In the genomic region with DNA sequence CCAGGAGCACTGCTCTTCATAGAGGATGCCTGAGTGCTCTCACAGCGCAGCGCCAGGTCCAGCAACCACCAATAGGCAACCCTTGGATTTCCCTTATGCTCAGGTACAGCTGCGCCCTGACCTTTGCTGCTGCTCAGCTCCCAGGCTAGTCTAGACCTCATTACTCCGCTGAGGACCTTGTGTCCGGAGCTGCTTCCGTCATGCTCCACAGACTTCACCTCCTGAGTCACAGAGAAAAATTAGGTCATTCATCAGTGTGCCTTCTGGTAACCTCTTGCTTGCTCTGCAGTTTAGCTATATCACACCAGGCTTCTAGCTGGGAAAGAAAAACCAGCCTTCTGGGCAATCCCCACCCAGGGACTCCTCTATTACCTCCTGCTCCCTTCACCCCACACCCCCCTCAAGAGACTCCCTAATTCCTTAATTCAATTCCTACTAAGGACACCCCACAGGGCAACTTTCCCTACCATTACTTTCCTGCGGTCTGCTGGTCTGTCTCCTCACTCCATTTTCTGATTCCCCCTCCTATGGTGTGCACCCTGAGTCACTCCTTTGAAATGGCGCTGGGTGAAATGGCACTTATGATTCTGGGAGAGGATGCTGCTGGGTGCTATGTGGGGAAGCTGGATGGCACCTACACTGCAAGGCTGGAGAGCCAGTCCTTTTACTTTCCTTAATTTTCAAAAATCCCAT, we compare ENCODE assay signal across 12 mouse cellular contexts.
DNase-seq lines count a peak whose midpoint lies in the region; ATAC-seq and TF ChIP-seq lines count a peak whose summit lies in the region.
"Had no signal": no experiment of that assay in that cellular context is flagged by ENCODE, and none has a peak within 500 bp of the region (broad histone marks: within the 10 kb centered on the region; RNA-seq: fewer than 3 reads in every experiment).

No protein-coding gene starts in this region.

- no peak for DNase-seq in hindbrain, embryonic 14.5 days (ENCODE audit: low spot score)
- peak; percentile 82 for DNase-seq in brain, adult 2 months (ENCODE audit: low read depth, low spot score)
- peak; percentile 71 for DNase-seq in kidney, adult 2 months
- DNase-seq in neural tube, embryonic 11.5 days (ENCODE audit: low spot score), result peak; percentile 34
- DNase-seq in layer of hippocampus, postnatal 14 days (ENCODE audit: low spot score in 2 of 2), result no peak
- no peak for DNase-seq in urinary bladder, adult 2 months (ENCODE audit: low spot score)
- no peak for DNase-seq in spleen, postnatal 36 days (ENCODE audit: low spot score in 2 of 2)
- DNase-seq: right cerebral cortex, adult 18-20 months had no signal

- peaks cover 12% of the 10 kb centered on the region for H3K4me1 ChIP-seq in hindbrain, embryonic 12.5 days
- H3K4me1 ChIP-seq in hindbrain, embryonic 14.5 days (replicated peaks; ENCODE audit: control insufficient read depth, insufficient read depth, low read length), result no peaks in the 10 kb centered on the region
- no peaks in the 10 kb centered on the region for H3K4me1 ChIP-seq in kidney, adult 2 months (ENCODE audit: control insufficient read depth, insufficient read depth, low read length)
- peaks cover 10% of the 10 kb centered on the region; the same call in 1 of the 2 replicates for H3K4me1 ChIP-seq in neural tube, embryonic 11.5 days (ENCODE audit: control insufficient read depth, insufficient read depth, low read length)

- TF ChIP-seq POLR2A in kidney, adult 2 months (IDR thresholded peaks at IDR 0.05; ENCODE audit: low read depth, low read length), result no peak

- no peak overlapping the region for H3K4me3 ChIP-seq in hindbrain, embryonic 12.5 days
- no peak overlapping the region for H3K4me3 ChIP-seq in hindbrain, embryonic 14.5 days (replicated peaks; ENCODE audit: low read length)
- H3K4me3 ChIP-seq in kidney, adult 2 months (ENCODE audit: insufficient read depth, low read depth, low read length), result no peak overlapping the region
- H3K4me3 ChIP-seq in neural tube, embryonic 11.5 days (ENCODE audit: low read depth, low read length), result no peak overlapping the region
- H3K4me3 ChIP-seq: heart, embryonic 12.5 days had no signal

- TF ChIP-seq CTCF in kidney, adult 2 months (conservative IDR thresholded peaks at IDR 0.05; ENCODE audit: insufficient read depth, insufficient read length, low read depth, low read length), result no peak

- no peak overlapping the region for H3K27ac ChIP-seq in hindbrain, embryonic 12.5 days
- H3K27ac ChIP-seq in hindbrain, embryonic 14.5 days, result no peak overlapping the region
- H3K27ac ChIP-seq in kidney, adult 2 months (ENCODE audit: insufficient read depth, low read depth, low read length), result no peak overlapping the region
- no peak overlapping the region for H3K27ac ChIP-seq in neural tube, embryonic 11.5 days (ENCODE audit: low read depth, low read length)
- H3K27ac ChIP-seq: liver, embryonic 14.5 days had no signal

- H3K27me3 ChIP-seq in hindbrain, embryonic 12.5 days, result no peaks in the 10 kb centered on the region
- no peaks in the 10 kb centered on the region for H3K27me3 ChIP-seq in hindbrain, embryonic 14.5 days (ENCODE audit: control insufficient read depth, insufficient read depth, low read length)
- no peaks in the 10 kb centered on the region for H3K27me3 ChIP-seq in kidney, adult 2 months (replicated peaks; ENCODE audit: control insufficient read depth, insufficient read depth, low read length)
- no peaks in the 10 kb centered on the region for H3K27me3 ChIP-seq in neural tube, embryonic 11.5 days (ENCODE audit: control insufficient read depth, insufficient read depth, low read length)

- no peaks in the 10 kb centered on the region for H3K9me3 ChIP-seq in hindbrain, embryonic 12.5 days (replicated peaks)
- no peaks in the 10 kb centered on the region for H3K9me3 ChIP-seq in hindbrain, embryonic 14.5 days (ENCODE audit: control insufficient read depth, low read length)
- no peaks in the 10 kb centered on the region for H3K9me3 ChIP-seq in neural tube, embryonic 11.5 days (ENCODE audit: control insufficient read depth, low read length)
- H3K9me3 ChIP-seq: heart, embryonic 12.5 days had no signal

- 45% methylated on average over 8 of the region's 8 CpGs for WGBS in hindbrain, embryonic 12.5 days
- 52% methylated on average over 8 of the region's 8 CpGs for WGBS in hindbrain, embryonic 14.5 days
- 44% methylated on average over 8 of the region's 8 CpGs for WGBS in kidney, adult 2 months
- 59% methylated on average over 8 of the region's 8 CpGs for WGBS in neural tube, embryonic 11.5 days

- peak; percentile 40; the same call in 1 of the 2 replicates for ATAC-seq in hindbrain, embryonic 12.5 days (ENCODE audit: low FRiP score)
- no peak for ATAC-seq in hindbrain, embryonic 14.5 days (ENCODE audit: low FRiP score)
- 0 out of 2 replicates have a peak, but pooled peaks have one; percentile 38 for ATAC-seq in neural tube, embryonic 11.5 days (ENCODE audit: insufficient read depth, low FRiP score, low TSS enrichment)
- ATAC-seq: inflammation-experienced regulatory T-cells, adult 6 months had no signal

- no peak overlapping the region for H3K9ac ChIP-seq in hindbrain, embryonic 12.5 days
- H3K9ac ChIP-seq in hindbrain, embryonic 14.5 days, result no peak overlapping the region
- H3K9ac ChIP-seq in neural tube, embryonic 11.5 days (ENCODE audit: low read length), result no peak overlapping the region
- H3K9ac ChIP-seq: heart, embryonic 12.5 days; liver, embryonic 14.5 days had no signal

- no peaks in the 10 kb centered on the region for H3K36me3 ChIP-seq in hindbrain, embryonic 12.5 days
- no peaks in the 10 kb centered on the region for H3K36me3 ChIP-seq in hindbrain, embryonic 14.5 days (replicated peaks; ENCODE audit: control insufficient read depth, insufficient read depth)
- no peaks in the 10 kb centered on the region for H3K36me3 ChIP-seq in kidney, adult 2 months (ENCODE audit: control insufficient read depth, insufficient read depth, low read length)
- H3K36me3 ChIP-seq in neural tube, embryonic 11.5 days (ENCODE audit: control insufficient read depth, insufficient read depth, low read length), result no peaks in the 10 kb centered on the region
- H3K36me3 ChIP-seq: heart, embryonic 12.5 days had no signal

- H3K4me2 ChIP-seq in hindbrain, embryonic 12.5 days (replicated peaks), result no peak overlapping the region
- H3K4me2 ChIP-seq in hindbrain, embryonic 14.5 days (replicated peaks), result no peak overlapping the region
- no peak overlapping the region for H3K4me2 ChIP-seq in neural tube, embryonic 11.5 days (ENCODE audit: low read depth)
- H3K4me2 ChIP-seq: heart, embryonic 12.5 days had no signal

Comparison
In these comparisons a context has a peak if more than half of its experiments do, and no peak if none do; other contexts are left out.
1. DNase-seq: peak in brain, adult 2 months (single experiment), kidney, adult 2 months (single experiment) and neural tube, embryonic 11.5 days (single experiment); none in hindbrain, embryonic 14.5 days (single experiment), layer of hippocampus, postnatal 14 days (0 of 2), urinary bladder, adult 2 months (single experiment) and spleen, postnatal 36 days (0 of 2).